Mouse (Mus musculus) ES-E14 (cell line): ENCODE results near the gene Gm9573. TPM values are rescaled to one million over a fixed set of nuclear protein-coding genes. Genes with fewer than 3 reads are reported as not detected.

ENCODE experiments used
- DNase-seq: peaks from one replicate; pipeline ENCODE4 v3.0.0-alpha.2; 2013; ENCODE audit warnings: low read depth, low spot score
- H3K27ac ChIP-seq: 2 replicates; pipeline ENCODE4 v1.5.1; 2012; ENCODE audit warnings: low read depth, mild to moderate bottlenecking, low read length, moderate library complexity, mixed read lengths; ENCODE audit not compliant: poor library complexity, insufficient read depth, severe bottlenecking
- H3K36me3 ChIP-seq: 2 replicates; pipeline ENCODE4 v1.6.1; 2012; ENCODE audit warnings: mild to moderate bottlenecking, low read length, moderate library complexity, mixed read lengths; ENCODE audit not compliant: control insufficient read depth, poor library complexity, insufficient read depth, severe bottlenecking
- H3K4me1 ChIP-seq, 2 experiments: fragments of 150-350 bp in 1 of 2; sonication (generic) in 1 of 2; 2 replicates each; pipeline ENCODE4 v1.6.1; 2012; ENCODE audit warnings: low read length in 2 of 2, mild to moderate bottlenecking in 1 of 2, mixed read lengths in 1 of 2; ENCODE audit not compliant: control insufficient read depth in 2 of 2, insufficient read depth in 2 of 2, poor library complexity in 1 of 2
- H3K4me3 ChIP-seq, 2 experiments: fragments of 150-350 bp in 1 of 2; sonication (generic) in 1 of 2; 2 replicates each; pipeline ENCODE4 v1.5.1; 2012; ENCODE audit warnings: low read length in 2 of 2, low read depth in 1 of 2, mild to moderate bottlenecking in 1 of 2, mixed read lengths in 1 of 2; ENCODE audit not compliant: insufficient read depth in 1 of 2, poor library complexity in 1 of 2, severe bottlenecking in 1 of 2
- H3K9ac ChIP-seq: 2 replicates; pipeline ENCODE4 v1.6.1; 2012; ENCODE audit warnings: low read depth, mild to moderate bottlenecking, low read length, mixed read lengths; ENCODE audit not compliant: poor library complexity, insufficient read depth, severe bottlenecking
- H3K9me3 ChIP-seq: fragments of 150-350 bp; sonication (generic); 2 replicates; pipeline ENCODE4 v1.6.1; 2012; ENCODE audit warnings: low read depth, mild to moderate bottlenecking, low read length; ENCODE audit not compliant: control insufficient read depth, insufficient read depth
- CHD2 ChIP-seq: IDR thresholded peaks from 2 replicates; pipeline ENCODE4 v1.6.1; 2014; ENCODE audit warnings: mild to moderate bottlenecking, low read depth, low read length, inconsistent platforms
- HCFC1 ChIP-seq: IDR thresholded peaks from 2 replicates; pipeline ENCODE4 v1.6.1; 2012; ENCODE audit warnings: low read length, inconsistent platforms, borderline replicate concordance; ENCODE audit not compliant: insufficient read depth
- MAFK ChIP-seq: IDR thresholded peaks from 2 replicates; pipeline ENCODE4 v1.6.1; 2014; ENCODE audit warnings: mild to moderate bottlenecking, low read depth, low read length, inconsistent platforms; ENCODE audit not compliant: insufficient read depth
- ZC3H11A ChIP-seq: IDR thresholded peaks from 2 replicates; pipeline ENCODE4 v1.6.1; 2012; ENCODE audit warnings: low read depth, mild to moderate bottlenecking, inconsistent platforms, low read length, borderline replicate concordance
- ZNF384 ChIP-seq: IDR thresholded peaks from 2 replicates; pipeline ENCODE4 v1.6.1; 2012; ENCODE audit warnings: low read depth, low read length, inconsistent platforms
- in situ Hi-C, 2 experiments: fragments of 600-800 bp; cut with MboI; formaldehyde crosslinking; loops; one replicate each; pipeline ENCODE4 v1.15.1; 2025; ENCODE audit warnings: low sequenced_read_pairs in 2 of 2, inconsistent platforms in 1 of 2; ENCODE audit not compliant: unreplicated experiment in 2 of 2
- total RNA-seq: library from RNA; depleted of rRNA; stranded (reverse); fragments of 300-350 nt; gene quantifications from 2 replicates; pipeline ENCODE4 v1.2.3, GENCODE M21; 2012

Gene Gm9573
- total RNA-seq, 1 experiment, result not detected

- peak; percentile 54 for DNase-seq
- TF ChIP-seq CHD2 (no peak), ZNF384 (no peak), MAFK (no peak), ZC3H11A (no peak), HCFC1 (no peak)
- in situ Hi-C loops, result no loop called here
Measured at GRCm38 (mm10) chr17:35636363-35636762, 9.9 kb upstream of the Gm9573 start.

GRCm38 (mm10) chr17:35635699-35636111 is 9.3 kb upstream of the Gm9573 start:
- in situ Hi-C loops, result no loop called here
- no peaks in the 10 kb centered on the region for H3K9me3 ChIP-seq
- 0 out of 2 replicates have a peak, but pooled peaks have one; percentile 25 for TF ChIP-seq ZC3H11A
- TF ChIP-seq CHD2, result no peak
- H3K4me1 ChIP-seq, result peaks cover 0 to 3% of the 10 kb centered on the region in 2 experiments; a peak in 2 of 4 replicates
- H3K4me3 ChIP-seq, result peak overlapping the region; percentile 54 to 67
- H3K27ac ChIP-seq, result no peak overlapping the region
- no peaks in the 10 kb centered on the region for H3K36me3 ChIP-seq
- DNase-seq, result peak; percentile 77
- H3K9ac ChIP-seq, result peak overlapping the region; percentile 64; the same call in 1 of the 2 replicates

More at GRCm38 (mm10) chr17:35636363-35636762, 9.9 kb upstream of the Gm9573 start:
- H3K9ac ChIP-seq, result no peak overlapping the region
- H3K9me3 ChIP-seq, result no peaks in the 10 kb centered on the region
- H3K4me1 ChIP-seq, result peaks cover 0 to 3% of the 10 kb centered on the region in 2 experiments; a peak in 2 of 4 replicates
- H3K4me3 ChIP-seq, result peak overlapping the region in 1 of 2 experiments; percentile 42; a peak in 1 of 4 replicates
- no peak overlapping the region for H3K27ac ChIP-seq
- no peaks in the 10 kb centered on the region for H3K36me3 ChIP-seq

- TF ChIP-seq ZNF384 (no peak), HCFC1 (no peak), MAFK (no peak), CHD2 (no peak), ZC3H11A (no peak)
- Histone ChIP-seq H3K4me3 (no peak overlapping the region), H3K9ac (no peak overlapping the region), H3K4me1 (peaks cover 0 to 3% of the 10 kb centered on the region in 2 experiments; a peak in 2 of 4 replicates), H3K9me3 (no peaks in the 10 kb centered on the region), H3K27ac (no peak overlapping the region), H3K36me3 (no peaks in the 10 kb centered on the region)
- DNase-seq, result no peak
- in situ Hi-C loops, result no loop called here
Measured at GRCm38 (mm10) chr17:35635202-35635601, 8.8 kb upstream of the Gm9573 start.

GRCm38 (mm10) chr17:35633992-35634391 is 7.6 kb upstream of the Gm9573 start:
- TF ChIP-seq MAFK, result no peak
- no peak for TF ChIP-seq CHD2
- no peak for TF ChIP-seq ZC3H11A
- TF ChIP-seq HCFC1, result no peak
- TF ChIP-seq ZNF384, result no peak
- in situ Hi-C loops, result no loop called here

GRCm38 (mm10) chr17:35617127-35617526 is 9.3 kb downstream of the Gm9573 start:
- Histone ChIP-seq H3K4me1 (no peaks in the 10 kb centered on the region; a peak in 1 of 4 replicates), H3K9ac (no peak overlapping the region), H3K4me3 (no peak overlapping the region), H3K27ac (no peak overlapping the region), H3K9me3 (no peaks in the 10 kb centered on the region), H3K36me3 (no peaks in the 10 kb centered on the region)
- in situ Hi-C loops, result no loop called here
- TF ChIP-seq ZC3H11A, result no peak
- no peak for TF ChIP-seq ZNF384
- TF ChIP-seq CHD2, result no peak
- TF ChIP-seq HCFC1, result no peak
- TF ChIP-seq MAFK, result no peak
- DNase-seq, result no peak

More at GRCm38 (mm10) chr17:35633992-35634391, 7.6 kb upstream of the Gm9573 start:
- DNase-seq, result no peak
- Histone ChIP-seq H3K9ac (no peak overlapping the region), H3K27ac (no peak overlapping the region), H3K9me3 (no peaks in the 10 kb centered on the region), H3K4me3 (no peak overlapping the region), H3K4me1 (peaks cover 0 to 3% of the 10 kb centered on the region in 2 experiments; a peak in 2 of 4 replicates), H3K36me3 (no peaks in the 10 kb centered on the region)
